Mouse (Mus musculus): ENCODE measurements around the gene Camk2d.

DNA sequence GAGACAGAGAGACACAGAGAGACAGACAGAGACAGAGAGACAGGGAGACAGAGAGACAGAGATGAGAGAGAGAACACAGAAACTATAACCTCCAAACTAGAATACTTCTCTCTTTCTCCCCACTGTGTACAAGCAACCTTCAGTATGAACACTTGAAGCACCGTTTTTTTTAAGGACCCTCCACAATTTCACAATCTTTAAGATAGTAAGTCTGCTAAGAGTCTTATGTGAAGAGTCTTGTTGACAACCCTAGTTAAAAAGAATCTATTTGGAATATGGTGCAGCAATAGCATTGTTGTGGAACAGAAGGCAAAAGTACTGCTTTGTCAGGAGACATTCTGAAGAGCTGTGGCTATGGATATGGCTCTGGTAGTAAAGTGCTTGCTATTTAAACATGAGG, 274.6 kb downstream of the Camk2d start:
- TF ChIP-seq POLR2A (IDR thresholded peaks at IDR 0.05; ENCODE audit: borderline replicate concordance, control insufficient read depth, low read depth, low read length) (no peak), CTCF (IDR thresholded peaks at IDR 0.05; ENCODE audit: control insufficient read depth, insufficient read depth, low read length) (no peak)
